Mouse (Mus musculus) limb, embryonic 12.5 days (tissue): ENCODE measurements around the gene Dcst2. TPM values are rescaled to one million over a fixed set of nuclear protein-coding genes. Genes with fewer than 3 reads are reported as not detected.
A peak's percentile ranks its signal among the peaks of the same experiment; 100 is the strongest.

ENCODE experiments used
- ATAC-seq: fragments of 200-750 bp; cut with Nextera tagmentation; 2 replicates; pipeline ENCODE4 v1.8.0; 2017; ENCODE audit warnings: low read depth, moderate TSS enrichment; ENCODE audit not compliant: insufficient number of reproducible peaks, insufficient read depth, low FRiP score, low TSS enrichment
- H3K27ac ChIP-seq: fragments of 300-500 bp; sonication (generic); 2 replicates; pipeline ENCODE4 v1.5.1; 2016; ENCODE audit warnings: mild to moderate bottlenecking, moderate library complexity
- H3K27me3 ChIP-seq: fragments of 300-500 bp; sonication (generic); 2 replicates; pipeline ENCODE4 v1.6.1; 2016; ENCODE audit warnings: mild to moderate bottlenecking, moderate library complexity
- H3K36me3 ChIP-seq: fragments of 300-500 bp; sonication (generic); 2 replicates; pipeline ENCODE4 v1.6.1; 2016; ENCODE audit warnings: mild to moderate bottlenecking, moderate library complexity
- H3K4me1 ChIP-seq: fragments of 300-500 bp; sonication (generic); replicated peaks from 2 replicates; pipeline ENCODE4 v1.6.1; 2016
- H3K4me2 ChIP-seq: fragments of 300-500 bp; sonication (generic); 2 replicates; pipeline ENCODE4 v1.6.1; 2016; ENCODE audit warnings: mild to moderate bottlenecking, moderate library complexity
- H3K4me3 ChIP-seq: fragments of 300-500 bp; sonication (generic); replicated peaks from 2 replicates; pipeline ENCODE4 v1.5.1; 2016; ENCODE audit warnings: mild to moderate bottlenecking
- H3K9ac ChIP-seq: fragments of 300-500 bp; sonication (generic); replicated peaks from 2 replicates; pipeline ENCODE4 v1.6.1; 2016; ENCODE audit warnings: mild to moderate bottlenecking, moderate library complexity
- H3K9me3 ChIP-seq: fragments of 300-500 bp; sonication (generic); 2 replicates; pipeline ENCODE4 v1.6.1; 2016; ENCODE audit warnings: mild to moderate bottlenecking, moderate library complexity
- WGBS: fragments of 180-500 bp; shearing (Covaris S2); methylation state at CpG from one replicate; pipeline ENCODE4 v1.1.7; 2016; 5-methylcytosine and 5-hydroxymethylcytosine counted together
- polyA plus RNA-seq: library from polyadenylated mRNA; unstranded; fragments of >200 nt; fragmentation: Nextera tagmentation; extraction: Ambion mirVana; gene quantifications from 2 replicates; pipeline ENCODE4 v1.2.1, GENCODE M21; 2016

Gene Dcst2
- polyA plus RNA-seq, 1 experiment from 2014 or later = 0.20 TPM

GRCm38 (mm10) chr3:89388901-89389740, 27.3 kb downstream of the Dcst2 start:
- peaks cover 26% of the 10 kb centered on the region for H3K27me3 ChIP-seq
- 60% methylated on average over 6 of the region's 6 CpGs for WGBS
- no peak overlapping the region for H3K27ac ChIP-seq
- no peak overlapping the region for H3K4me2 ChIP-seq
- H3K9ac ChIP-seq = no peak overlapping the region
- no peaks in the 10 kb centered on the region for H3K36me3 ChIP-seq
- H3K4me3 ChIP-seq = no peak overlapping the region
- ATAC-seq = no peak
- H3K9me3 ChIP-seq = no peaks in the 10 kb centered on the region
- H3K4me1 ChIP-seq = peaks cover 58% of the 10 kb centered on the region

- ATAC-seq = no peak
- no peak overlapping the region for H3K4me2 ChIP-seq
- no peaks in the 10 kb centered on the region for H3K36me3 ChIP-seq
- no peak overlapping the region for H3K27ac ChIP-seq
- peaks cover 61% of the 10 kb centered on the region for H3K4me1 ChIP-seq
- H3K27me3 ChIP-seq = peaks cover 26% of the 10 kb centered on the region
- 52% methylated on average over 5 of the region's 5 CpGs for WGBS
- no peaks in the 10 kb centered on the region for H3K9me3 ChIP-seq
- no peak overlapping the region for H3K4me3 ChIP-seq
- H3K9ac ChIP-seq = no peak overlapping the region
Measured at GRCm38 (mm10) chr3:89390111-89390515, 28.3 kb downstream of the Dcst2 start.

GRCm38 (mm10) chr3:89390699-89391662, 29.2 kb downstream of the Dcst2 start:
- Histone ChIP-seq H3K36me3 (no peaks in the 10 kb centered on the region), H3K4me3 (peak overlapping the region; percentile 53), H3K27ac (no peak overlapping the region), H3K9ac (peak overlapping the region; percentile 54; the same call in 1 of the 2 replicates), H3K4me2 (peak overlapping the region; percentile 100), H3K27me3 (peaks cover 26% of the 10 kb centered on the region), H3K9me3 (no peaks in the 10 kb centered on the region), H3K4me1 (peaks cover 64% of the 10 kb centered on the region)
- no peak for ATAC-seq
- 13% methylated on average over 19 of the region's 19 CpGs for WGBS

- no peaks in the 10 kb centered on the region for H3K9me3 ChIP-seq
- peak overlapping the region; percentile 54; the same call in 1 of the 2 replicates for H3K9ac ChIP-seq
- peak overlapping the region; percentile 100 for H3K4me2 ChIP-seq
- H3K4me1 ChIP-seq = peaks cover 64% of the 10 kb centered on the region
- H3K27me3 ChIP-seq = peaks cover 26% of the 10 kb centered on the region
- peak overlapping the region; percentile 53 for H3K4me3 ChIP-seq
- no peak for ATAC-seq
- under 1% methylated on average over 53 of the region's 56 CpGs for WGBS
- no peak overlapping the region for H3K27ac ChIP-seq
- no peaks in the 10 kb centered on the region for H3K36me3 ChIP-seq
Measured at GRCm38 (mm10) chr3:89391663-89392511, 30.1 kb downstream of the Dcst2 start.

- peak overlapping the region; percentile 50 for H3K9ac ChIP-seq
- no peak for ATAC-seq
- peak overlapping the region; percentile 100 for H3K4me2 ChIP-seq
- H3K27ac ChIP-seq = no peak overlapping the region
- no peaks in the 10 kb centered on the region for H3K9me3 ChIP-seq
- H3K27me3 ChIP-seq = peaks cover 26% of the 10 kb centered on the region
- H3K36me3 ChIP-seq = no peaks in the 10 kb centered on the region
- peak overlapping the region; percentile 53 for H3K4me3 ChIP-seq
- 2% methylated on average over 21 of the region's 24 CpGs for WGBS
- peaks cover 62% of the 10 kb centered on the region for H3K4me1 ChIP-seq
Measured at GRCm38 (mm10) chr3:89392871-89393311, 31.1 kb downstream of the Dcst2 start.

GRCm38 (mm10) chr3:89393605-89394004, 31.8 kb downstream of the Dcst2 start:
- H3K27ac ChIP-seq = peak overlapping the region; percentile 84
- H3K9ac ChIP-seq = peak overlapping the region; percentile 55
- peak overlapping the region; percentile 100 for H3K4me2 ChIP-seq
- peak overlapping the region; percentile 53 for H3K4me3 ChIP-seq
- peaks cover 62% of the 10 kb centered on the region for H3K4me1 ChIP-seq
- ATAC-seq = peak; percentile 93
- H3K27me3 ChIP-seq = peaks cover 26% of the 10 kb centered on the region
- WGBS = 1% methylated on average over 15 of the region's 15 CpGs
- H3K36me3 ChIP-seq = no peaks in the 10 kb centered on the region
- H3K9me3 ChIP-seq = no peaks in the 10 kb centered on the region

GRCm38 (mm10) chr3:89394006-89394893, 32.5 kb downstream of the Dcst2 start, which contains the start of gene Zbtb7b:
Zbtb7b (minus strand) TSS chr3:89394776.
- ATAC-seq = peak; percentile 7; the same call in 1 of the 2 replicates
- Histone ChIP-seq H3K4me1 (peaks cover 62% of the 10 kb centered on the region), H3K9ac (peak within 1 kb of the TSS; percentile 55), H3K27ac (peak within 1 kb of the TSS; percentile 84), H3K4me2 (peak within 1 kb of the TSS; percentile 100), H3K36me3 (no peaks in the 10 kb centered on the region), H3K4me3 (peak within 1 kb of the TSS; percentile 53), H3K27me3 (peaks cover 26% of the 10 kb centered on the region), H3K9me3 (no peaks in the 10 kb centered on the region)
- under 1% methylated on average over 39 of the region's 42 CpGs for WGBS

GRCm38 (mm10) chr3:89394894-89395256, 33.1 kb downstream of the Dcst2 start:
- peaks cover 62% of the 10 kb centered on the region for H3K4me1 ChIP-seq
- H3K9me3 ChIP-seq = no peaks in the 10 kb centered on the region
- peak overlapping the region; percentile 55; the same call in 1 of the 2 replicates for H3K9ac ChIP-seq
- ATAC-seq = peak; percentile 16; the same call in 1 of the 2 replicates
- peaks cover 26% of the 10 kb centered on the region for H3K27me3 ChIP-seq
- under 1% methylated on average over 10 of the region's 12 CpGs for WGBS
- H3K36me3 ChIP-seq = no peaks in the 10 kb centered on the region
- H3K27ac ChIP-seq = peak overlapping the region; percentile 84
- H3K4me3 ChIP-seq = peak overlapping the region; percentile 53
- H3K4me2 ChIP-seq = peak overlapping the region; percentile 100

- Histone ChIP-seq H3K4me2 (peak overlapping the region; percentile 100), H3K27ac (peak overlapping the region; percentile 84), H3K4me3 (peak overlapping the region; percentile 53), H3K4me1 (peaks cover 59% of the 10 kb centered on the region), H3K27me3 (peaks cover 26% of the 10 kb centered on the region), H3K36me3 (no peaks in the 10 kb centered on the region), H3K9me3 (no peaks in the 10 kb centered on the region), H3K9ac (peak overlapping the region; percentile 55; the same call in 1 of the 2 replicates)
- ATAC-seq = no peak
- WGBS = 2% methylated on average over 10 of the region's 10 CpGs
Measured at GRCm38 (mm10) chr3:89395419-89395805, 33.6 kb downstream of the Dcst2 start.
